Mouse (Mus musculus) T-helper 1 cell (primary cell): ENCODE data around the gene Lamb2.

Experiments
- in situ Hi-C: fragments of 300-600 bp; cut with MboI, MseI; formaldehyde crosslinking; loops from one replicate; pipeline ENCODE4 v1.15.1; 2025; ENCODE audit warnings: high pct_unique_total_duplicates

Gene Lamb2

GRCm38 (mm10) chr9:108479721-108480351, at the start of gene Lamb2:
Gene Lamb2, plus strand, starts transcription at chr9:108479736.
- in situ Hi-C loops: loop anchor here (10.0 kb wide), 1 partner anchor 435 kb away; the partner anchor contains the start of gene Tmem89

- in situ Hi-C loops: no loop called here
Observed at GRCm38 (mm10) chr9:108431431-108432067, 48.0 kb upstream of the Lamb2 start.

GRCm38 (mm10) chr9:108436182-108436581, 43.4 kb upstream of the Lamb2 start, which contains the start of gene BC048562:
Gene BC048562, plus strand, starts transcription at chr9:108436482.
- in situ Hi-C loops: no loop called here

GRCm38 (mm10) chr9:108439176-108439575, 40.4 kb upstream of the Lamb2 start:
- in situ Hi-C loops: no loop called here

GRCm38 (mm10) chr9:108440485-108440884, 39.1 kb upstream of the Lamb2 start:
- in situ Hi-C loops: no loop called here

GRCm38 (mm10) chr9:108441236-108441919, 38.2 kb upstream of the Lamb2 start:
- in situ Hi-C loops: no loop called here

- in situ Hi-C loops: no loop called here
Observed at GRCm38 (mm10) chr9:108445125-108445524, 34.4 kb upstream of the Lamb2 start.

- in situ Hi-C loops: no loop called here
Observed at GRCm38 (mm10) chr9:108449860-108450259, 29.7 kb upstream of the Lamb2 start.

- in situ Hi-C loops: no loop called here
Observed at GRCm38 (mm10) chr9:108450292-108451169, 29.0 kb upstream of the Lamb2 start.

GRCm38 (mm10) chr9:108451170-108451493, 28.4 kb upstream of the Lamb2 start:
- in situ Hi-C loops: no loop called here

- in situ Hi-C loops: no loop called here
Observed at GRCm38 (mm10) chr9:108451519-108452160, 27.9 kb upstream of the Lamb2 start.

GRCm38 (mm10) chr9:108452291-108452906, 27.1 kb upstream of the Lamb2 start:
- in situ Hi-C loops: no loop called here

GRCm38 (mm10) chr9:108452911-108453310, 26.6 kb upstream of the Lamb2 start:
- in situ Hi-C loops: no loop called here

GRCm38 (mm10) chr9:108453458-108453857, 26.1 kb upstream of the Lamb2 start:
- in situ Hi-C loops: no loop called here

GRCm38 (mm10) chr9:108454429-108454828, 25.1 kb upstream of the Lamb2 start:
- in situ Hi-C loops: no loop called here

- in situ Hi-C loops: no loop called here
Observed at GRCm38 (mm10) chr9:108455747-108456571, 23.6 kb upstream of the Lamb2 start.

GRCm38 (mm10) chr9:108456953-108457352, 22.6 kb upstream of the Lamb2 start:
- in situ Hi-C loops: no loop called here

GRCm38 (mm10) chr9:108459939-108460318, 19.6 kb upstream of the Lamb2 start:
- in situ Hi-C loops: no loop called here

GRCm38 (mm10) chr9:108460319-108461178, 19.0 kb upstream of the Lamb2 start, which contains the start of gene Ccdc71:
Gene Ccdc71, plus strand, starts transcription at chr9:108460527.
- in situ Hi-C loops: no loop called here
